Mouse (Mus musculus) cerebellum, postnatal 4 days (tissue): ENCODE measurements at regions not wholly inside any gene's neighbourhood (a gene's known extent, or its start where the extent isn't known, plus 50 kb on each side); places are given as distances from the start of the nearest gene placed in this dataset.
A peak's percentile ranks its signal among the peaks of the same experiment; 100 is the strongest.
"Not testable (repeated sequence)": the region's sequence is repeated elsewhere in the genome, so short reads cannot be mapped to it uniquely, and the experiment has no call there.

ENCODE experiments used
- DNase-seq, 2 experiments: peaks; one replicate each; pipeline ENCODE4 v3.0.0; 2022; ENCODE audit warnings: low spot score in 2 of 2, mixed read lengths in 1 of 2

GRCm38 (mm10) chr14:124801589-124801988 is 124.7 kb upstream of the Fgf14 start:
- DNase-seq: not testable (repeated sequence)

- DNase-seq: no peak
These were observed 123.5 kb upstream of the Fgf14 start for GRCm38 (mm10) chr14:124800421-124800820.

GRCm38 (mm10) chr14:124775402-124775801 is 98.5 kb upstream of the Fgf14 start:
- DNase-seq: no peak

- DNase-seq: no peak
These were observed 91.1 kb upstream of the Fgf14 start for GRCm38 (mm10) chr14:124767996-124768395.

GRCm38 (mm10) chr14:124767234-124767633 is 90.3 kb upstream of the Fgf14 start:
- no peak for DNase-seq

- peak in 1 of 2 experiments; percentile 3 for DNase-seq
These were observed 65.6 kb upstream of the Fgf14 start for GRCm38 (mm10) chr14:124742491-124742890.
